Mouse (Mus musculus) ES-Bruce4 (cell line): ENCODE data around the gene Nek4.

Source experiments
- CTCF ChIP-seq: IDR thresholded peaks from one replicate; pipeline ENCODE4 v1.8.1; 2011; ENCODE audit warnings: low read depth, low read length
- EP300 ChIP-seq: IDR thresholded peaks from 2 replicates; pipeline ENCODE4 v1.6.1; 2011; ENCODE audit warnings: low read depth, low read length; ENCODE audit not compliant: insufficient read depth
- POLR2A ChIP-seq: IDR thresholded peaks from one replicate; pipeline ENCODE4 v1.8.1; 2011; ENCODE audit warnings: low read length; ENCODE audit not compliant: insufficient read depth

DNA sequence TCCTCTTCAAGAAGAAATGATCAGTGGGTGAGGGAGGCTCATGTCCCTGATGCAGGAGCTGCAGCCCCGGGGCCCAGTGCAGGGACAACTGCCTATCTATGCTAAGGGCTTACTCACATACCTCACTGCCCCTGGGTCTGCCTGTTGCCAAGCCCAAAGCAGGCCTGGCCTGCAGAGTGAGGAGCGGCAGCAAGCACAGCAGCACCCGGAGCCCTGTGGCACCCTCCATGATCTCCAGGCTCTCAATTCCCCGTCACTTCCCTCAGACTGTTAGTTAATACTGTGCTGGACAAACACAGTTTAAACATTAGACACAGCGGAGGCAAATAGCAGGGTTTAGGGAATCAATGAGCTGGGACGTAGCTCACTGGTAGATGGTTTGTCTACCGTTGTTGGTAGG is 8.1 kb upstream of the Nek4 start, which contains the start of gene Itih1:
- TF ChIP-seq CTCF: no peak
- no peak for TF ChIP-seq POLR2A
- TF ChIP-seq EP300: no peak
